ENCODE assay signal across 21 mouse cellular contexts in the genomic region with DNA sequence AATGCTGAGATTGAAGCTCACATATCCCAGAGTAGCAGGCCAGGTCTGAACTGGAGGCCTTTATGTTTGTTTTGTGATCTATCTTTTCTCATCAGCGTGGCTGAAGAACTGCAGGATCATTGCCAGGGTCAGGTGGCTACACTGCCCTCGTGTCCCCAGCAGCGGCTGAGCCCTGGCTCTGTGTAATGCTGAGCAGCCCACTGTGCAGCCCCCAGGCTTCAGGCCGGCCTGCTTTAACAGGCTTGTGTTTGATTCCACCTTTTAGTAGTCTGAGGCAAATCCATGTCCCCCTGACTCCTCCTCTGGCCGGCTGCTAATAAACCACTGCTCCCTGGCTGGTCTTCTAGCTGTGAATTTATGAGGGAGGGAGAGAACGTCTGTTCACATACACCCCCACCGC.
"Had no signal": no experiment of that assay in that cellular context is flagged by ENCODE, and none has a peak within 500 bp of the region (broad histone marks: within the 10 kb centered on the region; RNA-seq: fewer than 3 reads in every experiment).

No protein-coding gene starts in this region.

- H3K36me3 ChIP-seq: kidney, embryonic 15.5 days; limb, embryonic 12.5 days; limb, embryonic 15.5 days; midbrain, embryonic 15.5 days; neural tube, embryonic 13.5 days; stomach, embryonic 15.5 days had no signal

- H3K4me3 ChIP-seq: kidney, embryonic 15.5 days; limb, embryonic 12.5 days; limb, embryonic 15.5 days; midbrain, embryonic 15.5 days; myocyte; neural tube, embryonic 13.5 days; stomach, embryonic 15.5 days had no signal

- H3K27ac ChIP-seq: kidney, embryonic 15.5 days; limb, embryonic 12.5 days; limb, embryonic 15.5 days; liver, embryonic 14.5 days; macrophage; midbrain, embryonic 15.5 days; neural tube, embryonic 13.5 days; stomach, embryonic 15.5 days had no signal

- H3K4me1 ChIP-seq: kidney, embryonic 15.5 days; midbrain, embryonic 15.5 days; stomach, embryonic 15.5 days had no signal

- H3K9me3 ChIP-seq: kidney, embryonic 15.5 days; limb, embryonic 12.5 days; limb, embryonic 15.5 days; midbrain, embryonic 15.5 days; neural tube, embryonic 13.5 days; stomach, embryonic 15.5 days had no signal

- ATAC-seq: liver, postnatal 0 days; lung, postnatal 0 days; midbrain, embryonic 15.5 days had no signal

- H3K9ac ChIP-seq: kidney, embryonic 15.5 days; limb, embryonic 12.5 days; limb, embryonic 15.5 days; liver, embryonic 14.5 days; liver, postnatal 0 days; lung, embryonic 14.5 days; midbrain, embryonic 15.5 days; neural tube, embryonic 13.5 days; stomach, embryonic 15.5 days had no signal

- DNase-seq: kidney, adult 8-10 months; kidney, postnatal 10 days; kidney, postnatal 36 days; left cerebral cortex, postnatal 4 days; liver, postnatal 0 days; lung, embryonic 14.5 days; retina, postnatal 1 day; right cerebral cortex, postnatal 25 days; spleen, adult 18-20 months; thymus, postnatal 25 days had no signal

- H3K4me2 ChIP-seq: kidney, embryonic 15.5 days; limb, embryonic 12.5 days; limb, embryonic 15.5 days; liver, embryonic 11.5 days; lung, embryonic 14.5 days; midbrain, embryonic 15.5 days; neural tube, embryonic 13.5 days; stomach, embryonic 15.5 days had no signal
